Mouse (Mus musculus) embryonic facial prominence, embryonic 14.5 days (tissue): ENCODE results near the gene Gpr63. TPM values are rescaled to one million over a fixed set of nuclear protein-coding genes. Genes with fewer than 3 reads are reported as not detected.

Source experiments
- ATAC-seq: fragments of 200-750 bp; cut with Nextera tagmentation; 2 replicates; pipeline ENCODE4 v1.8.0; 2017; ENCODE audit warnings: low read depth, moderate number of reproducible peaks, moderate TSS enrichment
- DNase-seq: peaks from one replicate; pipeline ENCODE4 v3.0.0-alpha.2; 2015; ENCODE audit warnings: low spot score
- H3K27ac ChIP-seq: fragments of 300-500 bp; sonication (generic); replicated peaks from 2 replicates; pipeline ENCODE4 v1.5.1; 2014; ENCODE audit warnings: low read depth, mild to moderate bottlenecking, low read length, moderate library complexity
- H3K27me3 ChIP-seq: fragments of 300-500 bp; sonication (generic); replicated peaks from 2 replicates; pipeline ENCODE4 v1.6.1; 2014; ENCODE audit warnings: low read length; ENCODE audit not compliant: control insufficient read depth, insufficient read depth
- H3K36me3 ChIP-seq: fragments of 300-500 bp; sonication (generic); 2 replicates; pipeline ENCODE4 v1.6.1; 2014; ENCODE audit warnings: low read length, mixed read lengths; ENCODE audit not compliant: control insufficient read depth, insufficient read depth
- H3K4me1 ChIP-seq: fragments of 300-500 bp; sonication (generic); 2 replicates; pipeline ENCODE4 v1.6.1; 2014; ENCODE audit warnings: antibody characterized with exemption, low read length; ENCODE audit not compliant: control insufficient read depth, insufficient read depth
- H3K4me2 ChIP-seq: fragments of 300-500 bp; sonication (generic); 2 replicates; pipeline ENCODE4 v1.6.1; 2014; ENCODE audit warnings: low read depth, mild to moderate bottlenecking, low read length, moderate library complexity, mixed read lengths
- H3K4me3 ChIP-seq: fragments of 300-500 bp; sonication (generic); 2 replicates; pipeline ENCODE4 v1.5.1; 2014; ENCODE audit warnings: low read depth, mild to moderate bottlenecking, low read length
- H3K9ac ChIP-seq: fragments of 300-500 bp; sonication (generic); 2 replicates; pipeline ENCODE4 v1.6.1; 2014; ENCODE audit warnings: low read depth, mild to moderate bottlenecking, low read length, moderate library complexity, mixed read lengths
- H3K9me3 ChIP-seq: fragments of 300-500 bp; sonication (generic); 2 replicates; pipeline ENCODE4 v1.6.1; 2016; ENCODE audit warnings: low read length; ENCODE audit not compliant: control insufficient read depth
- WGBS: fragments of 180-500 bp; shearing (Covaris S2); extraction: QIAGEN DNeasy Blood & Tissue Kit; methylation state at CpG from one replicate; pipeline ENCODE4 v1.1.7; 2014; 5-methylcytosine and 5-hydroxymethylcytosine counted together
- polyA plus RNA-seq: library from polyadenylated mRNA; unstranded; fragments of >200 nt; fragmentation: Nextera tagmentation; extraction: Ambion mirVana; gene quantifications from 2 replicates; pipeline ENCODE4 v1.2.1, GENCODE M21; 2014

Gene Gpr63
- polyA plus RNA-seq = 2.0 and 2.8 TPM in 2 replicates

DNA sequence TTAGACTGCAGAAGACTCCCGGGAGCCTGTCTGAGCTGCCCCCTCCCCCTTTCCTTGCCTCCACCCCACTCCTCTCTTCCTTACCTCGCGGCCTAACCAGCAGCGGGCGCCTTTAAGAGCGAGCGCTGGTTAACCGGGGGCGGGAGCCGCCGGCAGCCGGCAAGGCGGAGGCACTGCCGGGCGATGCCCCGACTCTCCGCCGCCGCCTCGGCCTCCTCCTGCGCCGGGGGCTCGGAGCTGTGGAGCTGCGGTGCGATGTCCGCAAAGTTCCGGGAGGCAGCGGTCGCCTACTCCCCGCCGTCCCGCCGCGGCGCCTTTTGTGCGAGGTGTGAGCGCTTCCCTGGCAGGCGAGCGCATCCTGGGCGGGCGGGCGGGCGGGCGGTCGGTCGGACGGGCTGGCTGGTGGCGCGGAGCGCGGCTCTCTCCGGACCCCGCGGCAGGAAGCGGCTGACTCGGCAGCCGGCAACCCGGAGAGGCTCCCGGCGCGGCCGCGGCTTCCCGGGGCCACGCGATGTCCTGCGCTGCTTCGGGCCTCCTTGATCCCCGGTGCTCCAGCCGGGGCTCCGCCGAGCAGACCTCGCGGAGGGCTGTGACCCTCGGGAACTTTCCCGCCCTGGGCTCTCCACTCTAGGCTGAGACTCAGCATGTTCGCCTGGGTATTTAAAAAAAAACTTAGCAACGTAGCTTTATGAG is at the start of gene Gpr63:
Gpr63 (plus strand) TSS at position 109 of the 693 bp plus-strand sequence.
- DNase-seq (peak; percentile 93), ATAC-seq (peak; percentile 97)
- 1% methylated on average over 26 of the region's 78 CpGs for WGBS
- Histone ChIP-seq H3K27me3 (no peaks in the 10 kb centered on the region), H3K4me2 (peak within 1 kb of the TSS; percentile 71), H3K4me1 (0 out of 2 replicates have a peak, but pooled peaks cover 3% of the 10 kb centered on the region), H3K27ac (peak within 1 kb of the TSS; percentile 93), H3K9ac (peak within 1 kb of the TSS; percentile 92), H3K4me3 (peak within 1 kb of the TSS; percentile 73), H3K36me3 (no peaks in the 10 kb centered on the region), H3K9me3 (no peaks in the 10 kb centered on the region)

GRCm38 (mm10) chr4:24920006-24920577 is 46.1 kb upstream of the Gpr63 start:
- WGBS = 71% methylated on average over 5 of the region's 5 CpGs

DNA sequence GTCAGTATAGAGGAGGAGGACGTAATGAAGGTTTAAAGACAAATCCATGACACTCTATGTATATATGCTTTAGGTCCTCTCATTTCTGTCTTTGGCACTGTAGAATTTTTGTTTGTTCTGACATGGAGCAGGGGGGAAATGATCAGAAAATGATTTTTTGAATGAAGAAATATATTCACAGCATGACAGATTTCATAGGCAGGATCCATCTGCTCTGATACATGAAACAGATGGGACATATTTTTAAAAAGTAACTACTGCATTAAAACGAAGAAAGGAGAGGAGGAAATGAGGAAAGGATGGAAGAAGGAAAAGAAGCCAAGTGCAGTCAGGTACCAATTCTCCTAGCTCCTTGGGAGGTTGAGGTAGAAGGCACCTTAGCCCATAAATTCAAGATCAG is 41.5 kb upstream of the Gpr63 start:
- 67% methylated on average over 2 of the region's 2 CpGs for WGBS
- no peaks in the 10 kb centered on the region for H3K4me1 ChIP-seq
- H3K4me2 ChIP-seq = no peak overlapping the region
- no peaks in the 10 kb centered on the region for H3K27me3 ChIP-seq
- H3K9ac ChIP-seq = no peak overlapping the region
- DNase-seq = no peak
- no peak overlapping the region for H3K4me3 ChIP-seq
- ATAC-seq = no peak
- no peaks in the 10 kb centered on the region for H3K9me3 ChIP-seq
- H3K36me3 ChIP-seq = no peaks in the 10 kb centered on the region
- no peak overlapping the region for H3K27ac ChIP-seq

More at GRCm38 (mm10) chr4:24920006-24920577, 46.1 kb upstream of the Gpr63 start:
- H3K4me1 ChIP-seq = no peaks in the 10 kb centered on the region
- H3K9me3 ChIP-seq = no peaks in the 10 kb centered on the region
- DNase-seq (no peak), ATAC-seq (no peak)
- H3K27me3 ChIP-seq = no peaks in the 10 kb centered on the region
- H3K36me3 ChIP-seq = no peaks in the 10 kb centered on the region
- no peak overlapping the region for H3K9ac ChIP-seq
- no peak overlapping the region for H3K4me2 ChIP-seq
- H3K27ac ChIP-seq = no peak overlapping the region
- no peak overlapping the region for H3K4me3 ChIP-seq

GRCm38 (mm10) chr4:24928260-24928780 is 37.9 kb upstream of the Gpr63 start:
- WGBS = 88% methylated on average over 5 of the region's 5 CpGs
- Histone ChIP-seq H3K4me2 (no peak overlapping the region), H3K27ac (no peak overlapping the region), H3K4me3 (no peak overlapping the region), H3K9ac (no peak overlapping the region), H3K9me3 (no peaks in the 10 kb centered on the region), H3K36me3 (no peaks in the 10 kb centered on the region), H3K4me1 (no peaks in the 10 kb centered on the region), H3K27me3 (no peaks in the 10 kb centered on the region)
- DNase-seq (no peak), ATAC-seq (no peak)

DNA sequence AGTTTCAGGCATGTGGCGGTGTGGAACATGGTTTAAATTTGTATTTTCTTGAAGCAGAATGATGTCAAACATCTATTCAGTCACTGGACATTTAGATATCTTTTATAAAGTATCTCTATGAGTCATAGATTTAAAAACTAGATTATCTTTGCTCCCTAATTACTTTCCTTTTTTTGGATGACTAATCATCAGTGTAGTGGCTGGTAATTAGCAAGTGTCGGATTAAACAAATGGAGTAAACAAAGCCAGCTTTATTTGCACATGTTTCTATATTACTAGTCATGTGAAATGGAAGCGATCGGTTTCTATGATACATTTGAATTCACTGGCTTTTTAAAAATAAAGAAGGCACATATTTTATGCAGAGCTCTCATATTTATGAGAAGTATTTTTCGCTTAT is 37.3 kb upstream of the Gpr63 start:
- 86% methylated on average over 5 of the region's 5 CpGs for whole genome bisulfite sequencing
- ATAC-seq = no peak

DNA sequence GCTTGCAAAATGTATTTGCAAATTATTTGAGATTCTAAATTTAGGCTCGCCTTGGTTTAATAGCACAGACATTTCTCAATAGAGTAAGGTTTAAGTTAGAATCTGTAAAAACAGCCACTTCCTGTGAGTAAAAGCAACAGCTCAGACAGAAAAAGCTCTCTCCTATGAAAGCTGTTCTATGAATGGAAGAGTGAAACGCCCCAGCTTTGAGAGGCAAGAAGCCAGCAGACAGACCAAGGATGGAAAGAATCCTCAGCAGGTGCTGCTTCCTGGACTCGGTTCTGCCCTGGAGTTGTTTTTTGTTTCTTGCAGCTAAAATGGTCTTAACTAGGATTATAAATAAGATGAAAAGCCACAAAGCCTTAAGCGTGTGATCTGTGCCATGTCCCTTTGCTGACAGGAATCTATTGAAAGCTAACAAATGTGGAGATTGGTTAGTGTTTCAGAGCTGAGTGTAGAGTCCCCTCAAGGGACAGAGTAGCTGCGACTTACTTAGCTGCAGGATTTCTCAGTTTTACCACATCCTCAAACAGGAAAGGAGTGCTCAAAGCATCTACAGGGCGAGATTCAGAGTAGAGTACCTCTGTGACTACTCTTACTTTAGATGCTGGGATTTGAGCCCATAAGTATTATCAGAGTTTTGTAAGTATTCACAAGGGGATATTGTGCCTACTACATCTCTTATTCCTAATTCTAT is 23.3 kb upstream of the Gpr63 start:
- Histone ChIP-seq H3K27ac (no peak overlapping the region), H3K4me3 (no peak overlapping the region), H3K36me3 (no peaks in the 10 kb centered on the region), H3K27me3 (no peaks in the 10 kb centered on the region), H3K4me2 (no peak overlapping the region), H3K4me1 (no peaks in the 10 kb centered on the region), H3K9ac (no peak overlapping the region), H3K9me3 (no peaks in the 10 kb centered on the region)
- ATAC-seq (0 out of 2 replicates have a peak, but pooled peaks have one; percentile 26), DNase-seq (peak; percentile 26)
- WGBS = 43% methylated on average over 6 of the region's 6 CpGs

More for the DNA sequence above, 37.3 kb upstream of the Gpr63 start:
- DNase-seq = no peak
- H3K36me3 ChIP-seq = no peaks in the 10 kb centered on the region
- H3K27ac ChIP-seq = no peak overlapping the region
- H3K27me3 ChIP-seq = no peaks in the 10 kb centered on the region
- no peak overlapping the region for H3K4me2 ChIP-seq
- no peak overlapping the region for H3K4me3 ChIP-seq
- no peaks in the 10 kb centered on the region for H3K9me3 ChIP-seq
- no peak overlapping the region for H3K9ac ChIP-seq
- H3K4me1 ChIP-seq = no peaks in the 10 kb centered on the region

GRCm38 (mm10) chr4:24965918-24966298 is 299 bp upstream of the Gpr63 start:
- H3K27me3 ChIP-seq = no peaks in the 10 kb centered on the region
- peak overlapping the region; percentile 71 for H3K4me2 ChIP-seq
- WGBS = 9% methylated on average over 6 of the region's 8 CpGs
- no peaks in the 10 kb centered on the region for H3K36me3 ChIP-seq
- peak overlapping the region; percentile 93; the same call in 1 of the 2 replicates for H3K27ac ChIP-seq
- H3K9me3 ChIP-seq = no peaks in the 10 kb centered on the region
- DNase-seq (no peak), ATAC-seq (peak; percentile 38; the same call in 1 of the 2 replicates)
- H3K4me1 ChIP-seq = 0 out of 2 replicates have a peak, but pooled peaks cover 3% of the 10 kb centered on the region
- H3K4me3 ChIP-seq = peak overlapping the region; percentile 73
- H3K9ac ChIP-seq = peak overlapping the region; percentile 92

- Histone ChIP-seq H3K4me3 (peak overlapping the region; percentile 73), H3K9ac (peak overlapping the region; percentile 42), H3K4me2 (peak overlapping the region; percentile 71), H3K36me3 (no peaks in the 10 kb centered on the region), H3K27ac (no peak overlapping the region), H3K9me3 (no peaks in the 10 kb centered on the region), H3K27me3 (no peaks in the 10 kb centered on the region), H3K4me1 (0 out of 2 replicates have a peak, but pooled peaks cover 3% of the 10 kb centered on the region)
- ATAC-seq (no peak), DNase-seq (no peak)
- 11% methylated on average over 7 of the region's 7 CpGs for WGBS
Measured at GRCm38 (mm10) chr4:24967251-24967650, 1.0 kb downstream of the Gpr63 start.
